Mouse (Mus musculus) cortical plate, adult 2 months (tissue): Measurements from ENCODE around the gene Dctn5. TPM values are rescaled to one million over a fixed set of nuclear protein-coding genes. Genes with fewer than 3 reads are reported as not detected.
"Not testable (repeated sequence)": the region's sequence is repeated elsewhere in the genome, so short reads cannot be mapped to it uniquely, and the experiment has no call there.

Experiments used
- H3K27ac ChIP-seq: fragments of 200-500 bp; 2 replicates; pipeline ENCODE4 v1.5.1; 2012; ENCODE audit warnings: low read length, control low read depth, inconsistent platforms; ENCODE audit not compliant: insufficient read depth
- H3K4me1 ChIP-seq: fragments of 200-500 bp; 2 replicates; pipeline ENCODE4 v1.6.1; 2011; ENCODE audit warnings: low read length; ENCODE audit not compliant: control insufficient read depth, insufficient read depth
- H3K4me3 ChIP-seq: fragments of 200-500 bp; 2 replicates; pipeline ENCODE4 v1.5.1; 2011; ENCODE audit warnings: mild to moderate bottlenecking, low read length, control low read depth; ENCODE audit not compliant: insufficient read depth
- CTCF ChIP-seq: fragments of 200-500 bp; IDR thresholded peaks from 2 replicates; pipeline ENCODE4 v1.5.1; 2011; ENCODE audit warnings: mild to moderate bottlenecking, control low read depth, low read length; ENCODE audit not compliant: insufficient read depth; ENCODE audit errors: extremely low read depth
- POLR2A ChIP-seq: fragments of 200-500 bp; IDR thresholded peaks from 2 replicates; pipeline ENCODE4 v1.6.1; 2011; ENCODE audit warnings: mild to moderate bottlenecking, low read length, control low read depth; ENCODE audit not compliant: insufficient read depth; ENCODE audit errors: extremely low read depth
- polyA plus RNA-seq: library from polyadenylated mRNA; depleted of rRNA; stranded (reverse); fragments of >200 nt; gene quantifications from 2 replicates; pipeline ENCODE4 v1.2.3, GENCODE M21; 2012; rRNA removed

Gene Dctn5
- polyA plus RNA-seq = 124 and 126 TPM in 2 replicates

GRCm38 (mm10) chr7:122132497-122133337 is at the start of gene Dctn5, which contains the start of gene Palb2:
Gene Dctn5 (plus strand): TSS chr7:122133041.
Gene Palb2 (minus strand): TSS chr7:122132985.
- Histone ChIP-seq H3K4me1 (peaks cover 1% of the 10 kb centered on the region; the same call in 1 of the 2 replicates), H3K27ac (peak within 1 kb of the TSS; percentile 22; the same call in 1 of the 2 replicates), H3K4me3 (peak within 1 kb of the TSS; percentile 82)
- TF ChIP-seq POLR2A (peak; percentile 87), CTCF (no peak)

- no peak for TF ChIP-seq CTCF
- no peak for TF ChIP-seq POLR2A
- no peak overlapping the region for H3K27ac ChIP-seq
- H3K4me3 ChIP-seq = no peak overlapping the region
- no peaks in the 10 kb centered on the region for H3K4me1 ChIP-seq
These were observed 45.5 kb upstream of the Dctn5 start for GRCm38 (mm10) chr7:122087195-122087982.

GRCm38 (mm10) chr7:122094564-122095330 is 38.1 kb upstream of the Dctn5 start:
- TF ChIP-seq POLR2A = no peak
- TF ChIP-seq CTCF = no peak
- Histone ChIP-seq H3K27ac (no peak overlapping the region), H3K4me3 (no peak overlapping the region), H3K4me1 (peaks cover 3% of the 10 kb centered on the region; the same call in 1 of the 2 replicates)

GRCm38 (mm10) chr7:122098009-122098408 is 34.8 kb upstream of the Dctn5 start:
- Histone ChIP-seq H3K4me3 (no peak overlapping the region), H3K27ac (no peak overlapping the region), H3K4me1 (peaks cover 7% of the 10 kb centered on the region; the same call in 1 of the 2 replicates)
- TF ChIP-seq CTCF = no peak

- no peak overlapping the region for H3K4me3 ChIP-seq
- TF ChIP-seq CTCF = peak; percentile 78
- TF ChIP-seq POLR2A = no peak
- peaks cover 7% of the 10 kb centered on the region; the same call in 1 of the 2 replicates for H3K4me1 ChIP-seq
- no peak overlapping the region for H3K27ac ChIP-seq
These were observed 33.6 kb upstream of the Dctn5 start for GRCm38 (mm10) chr7:122099222-122099621.

GRCm38 (mm10) chr7:122101014-122101746 is 31.7 kb upstream of the Dctn5 start:
- H3K4me1 ChIP-seq = not testable (repeated sequence)

GRCm38 (mm10) chr7:122101747-122102244 is 31.0 kb upstream of the Dctn5 start, which contains the start of gene Ndufab1:
Gene Ndufab1 (minus strand): TSS chr7:122101886.
- Histone ChIP-seq H3K27ac (peak within 1 kb of the TSS; percentile 75), H3K4me1 (peaks cover 7% of the 10 kb centered on the region; the same call in 1 of the 2 replicates), H3K4me3 (peak within 1 kb of the TSS; percentile 97)
- peak; percentile 61 for TF ChIP-seq CTCF
- no peak for TF ChIP-seq POLR2A

More at GRCm38 (mm10) chr7:122101014-122101746, 31.7 kb upstream of the Dctn5 start:
- Histone ChIP-seq H3K4me3 (peak overlapping the region; percentile 97), H3K27ac (peak overlapping the region; percentile 75)

- no peaks in the 10 kb centered on the region for H3K4me1 ChIP-seq
- H3K4me3 ChIP-seq = no peak overlapping the region
- H3K27ac ChIP-seq = no peak overlapping the region
- TF ChIP-seq CTCF = no peak
- TF ChIP-seq POLR2A = no peak
These were observed 24.6 kb upstream of the Dctn5 start for GRCm38 (mm10) chr7:122108206-122108605.
